In the genomic region with DNA sequence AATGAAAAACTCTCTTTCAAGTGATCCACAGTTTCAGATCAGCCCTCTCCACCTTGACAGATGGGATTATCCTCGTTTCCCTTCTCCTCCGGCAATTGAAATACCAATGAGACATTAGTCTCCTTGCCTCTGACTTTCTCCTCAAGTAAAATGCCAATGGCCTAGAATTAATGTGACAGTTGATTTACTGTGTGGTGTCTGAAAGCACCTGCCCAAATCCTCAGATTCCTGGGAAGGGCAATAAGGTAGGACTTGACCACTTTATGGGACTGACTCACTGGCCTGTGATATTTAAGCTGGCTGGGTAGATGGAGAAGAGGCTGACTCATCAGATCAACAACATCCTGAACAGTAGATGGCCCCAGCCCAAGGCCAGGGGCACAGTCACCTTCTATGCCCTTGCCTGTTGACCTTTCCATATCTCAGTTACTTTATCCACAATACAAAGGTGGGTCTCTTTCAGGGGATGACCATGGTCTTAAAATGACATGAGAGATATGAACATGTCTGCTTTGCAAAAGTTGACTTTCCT, we compare ENCODE assay signal across 26 mouse cellular contexts. TPM values are rescaled to one million over a fixed set of nuclear protein-coding genes. Genes with fewer than 3 reads are reported as not detected.
DNase-seq lines count a peak whose midpoint lies in the region; ATAC-seq and TF ChIP-seq lines count a peak whose summit lies in the region.
"Had no signal": no experiment of that assay in that cellular context is flagged by ENCODE, and none has a peak within 500 bp of the region (broad histone marks: within the 10 kb centered on the region; RNA-seq: fewer than 3 reads in every experiment).

No protein-coding gene starts in this region.

- WGBS in midbrain, embryonic 11.5 days, result 78% methylated on average over 2 of the region's 2 CpGs
- WGBS in midbrain, postnatal 0 days, result 51% methylated on average over 2 of the region's 2 CpGs
- WGBS in hindbrain, postnatal 0 days, result 72% methylated on average over 2 of the region's 2 CpGs

- H3K4me2 ChIP-seq in midbrain, embryonic 11.5 days, result no peak overlapping the region
- H3K4me2 ChIP-seq in midbrain, postnatal 0 days (ENCODE audit: low read depth, low read length, poor library complexity, severe bottlenecking), result no peak overlapping the region
- H3K4me2 ChIP-seq in myocyte (ENCODE audit: low read depth), result peak overlapping the region; percentile 47
- H3K4me2 ChIP-seq in hindbrain, postnatal 0 days (ENCODE audit: low read depth, low read length), result no peak overlapping the region
- H3K4me2 ChIP-seq: embryonic facial prominence, embryonic 12.5 days; forebrain, embryonic 12.5 days; forebrain, embryonic 15.5 days had no signal

- no peaks in the 10 kb centered on the region for H3K36me3 ChIP-seq in midbrain, embryonic 11.5 days (ENCODE audit: control insufficient read depth, insufficient read depth, low read length)
- H3K36me3 ChIP-seq in midbrain, postnatal 0 days (ENCODE audit: insufficient read depth, low read length), result no peaks in the 10 kb centered on the region
- H3K36me3 ChIP-seq in myocyte (ENCODE audit: control insufficient read depth, insufficient read depth), result no peaks in the 10 kb centered on the region
- H3K36me3 ChIP-seq in hindbrain, postnatal 0 days (ENCODE audit: insufficient read depth, low read length), result no peaks in the 10 kb centered on the region
- H3K36me3 ChIP-seq: embryonic facial prominence, embryonic 10.5 days; embryonic facial prominence, embryonic 12.5 days; forebrain, embryonic 12.5 days; forebrain, embryonic 15.5 days; G1E had no signal

- no peak overlapping the region for H3ac ChIP-seq in myocyte (ENCODE audit: control insufficient read depth, insufficient read length)

- ATAC-seq in midbrain, embryonic 11.5 days (ENCODE audit: low FRiP score), result no peak
- ATAC-seq in midbrain, postnatal 0 days (ENCODE audit: low FRiP score), result no peak
- no peak for ATAC-seq in hindbrain, postnatal 0 days
- ATAC-seq: activated CD4-positive, CD25-positive, alpha-beta regulatory T cell, adult 4 months; CD4-positive, CD25-positive, alpha-beta regulatory T cell, adult 4 months; forebrain, embryonic 15.5 days; forebrain, postnatal 0 days; Patski had no signal

- no peak for TF ChIP-seq POLR2A in myocyte (IDR thresholded peaks at IDR 0.05; ENCODE audit: insufficient read length, low read depth)

- DNase-seq in adrenal gland, adult (ENCODE audit: inconsistent age in 2 of 2, low spot score in 1 of 2), result peak; percentile 45 to 70
- DNase-seq in adrenal gland, postnatal 25 days, result no peak
- DNase-seq in adrenal gland, postnatal 14 days, result peak; percentile 42
- no peak for DNase-seq in adrenal gland, postnatal 4 days (ENCODE audit: low spot score in 2 of 2)
- peak; percentile 2 for DNase-seq in midbrain, embryonic 11.5 days (ENCODE audit: low spot score, missing footprints)
- no peak for DNase-seq in midbrain, postnatal 0 days (ENCODE audit: low spot score)
- DNase-seq in hindbrain, postnatal 0 days (ENCODE audit: low spot score), result no peak
- DNase-seq: adrenal gland, postnatal 10 days; cerebellum, adult 11-12 months; cerebellum, adult 2 months; cerebellum, adult 9-10 months; cerebellum, postnatal 10 days; cerebellum, postnatal 25 days; forebrain, postnatal 0 days had no signal

- H3K79me2 ChIP-seq in myocyte (ENCODE audit: control insufficient read depth, insufficient read depth), result no peaks in the 10 kb centered on the region

- H3K27ac ChIP-seq in midbrain, embryonic 11.5 days (ENCODE audit: low read depth, low read length), result no peak overlapping the region
- no peak overlapping the region for H3K27ac ChIP-seq in midbrain, postnatal 0 days (ENCODE audit: low read depth, low read length)
- no peak overlapping the region for H3K27ac ChIP-seq in hindbrain, postnatal 0 days
- H3K27ac ChIP-seq: embryonic facial prominence, embryonic 10.5 days; embryonic facial prominence, embryonic 12.5 days; forebrain, embryonic 12.5 days; forebrain, embryonic 15.5 days had no signal

- H3K4me1 ChIP-seq in midbrain, embryonic 11.5 days (ENCODE audit: control insufficient read depth, insufficient read depth, low read length), result no peaks in the 10 kb centered on the region
- H3K4me1 ChIP-seq in midbrain, postnatal 0 days (ENCODE audit: insufficient read depth, low read length), result 0 out of 2 replicates have a peak, but pooled peaks cover under 1% of the 10 kb centered on the region
- H3K4me1 ChIP-seq in hindbrain, postnatal 0 days (ENCODE audit: insufficient read depth, low read length), result no peaks in the 10 kb centered on the region
- H3K4me1 ChIP-seq: embryonic facial prominence, embryonic 12.5 days had no signal

- H3K4me3 ChIP-seq in midbrain, embryonic 11.5 days (ENCODE audit: low read depth, low read length), result no peak overlapping the region
- H3K4me3 ChIP-seq in midbrain, postnatal 0 days (ENCODE audit: low read depth, low read length), result no peak overlapping the region
- H3K4me3 ChIP-seq in myocyte, result no peak overlapping the region
- H3K4me3 ChIP-seq in hindbrain, postnatal 0 days (ENCODE audit: low read length), result no peak overlapping the region
- H3K4me3 ChIP-seq: embryonic facial prominence, embryonic 10.5 days; embryonic facial prominence, embryonic 12.5 days; forebrain, embryonic 12.5 days; forebrain, embryonic 15.5 days had no signal

- no peak overlapping the region for H3K9ac ChIP-seq in midbrain, embryonic 11.5 days (ENCODE audit: low read length)
- no peak overlapping the region for H3K9ac ChIP-seq in midbrain, postnatal 0 days (replicated peaks; ENCODE audit: low read length, poor library complexity, severe bottlenecking)
- H3K9ac ChIP-seq in hindbrain, postnatal 0 days (replicated peaks; ENCODE audit: low read length), result no peak overlapping the region
- H3K9ac ChIP-seq: embryonic facial prominence, embryonic 12.5 days; forebrain, embryonic 12.5 days; forebrain, embryonic 15.5 days; forebrain, postnatal 0 days had no signal

- H3K9me3 ChIP-seq in midbrain, embryonic 11.5 days (ENCODE audit: control insufficient read depth, low read length), result no peaks in the 10 kb centered on the region
- no peaks in the 10 kb centered on the region for H3K9me3 ChIP-seq in midbrain, postnatal 0 days (ENCODE audit: low read length)
- H3K9me3 ChIP-seq in hindbrain, postnatal 0 days (ENCODE audit: low read length), result no peaks in the 10 kb centered on the region
- H3K9me3 ChIP-seq: embryonic facial prominence, embryonic 10.5 days; embryonic facial prominence, embryonic 12.5 days; forebrain, embryonic 12.5 days; forebrain, embryonic 15.5 days; G1E had no signal

- H3K27me3 ChIP-seq in midbrain, embryonic 11.5 days (ENCODE audit: control insufficient read depth, insufficient read depth, low read length), result no peaks in the 10 kb centered on the region
- no peaks in the 10 kb centered on the region for H3K27me3 ChIP-seq in midbrain, postnatal 0 days (ENCODE audit: insufficient read depth, low read length)
- H3K27me3 ChIP-seq in myocyte (ENCODE audit: control insufficient read depth, insufficient read depth, insufficient read length), result no peaks in the 10 kb centered on the region
- H3K27me3 ChIP-seq in hindbrain, postnatal 0 days (ENCODE audit: insufficient read depth, low read length), result no peaks in the 10 kb centered on the region
- H3K27me3 ChIP-seq: forebrain, embryonic 12.5 days; forebrain, embryonic 15.5 days; Patski had no signal

- TF ChIP-seq CTCF in midbrain, postnatal 0 days (IDR thresholded peaks at IDR 0.05), result no peak
- no peak for TF ChIP-seq CTCF in hindbrain, postnatal 0 days (IDR thresholded peaks at IDR 0.05; ENCODE audit: low read depth)

RNA-seq across cellular contexts. Expression of gene Lamtor5, which starts 11.8 kb away (rescaled TPM):
- total RNA-seq in adrenal gland, postnatal 25 days (2021), result 74.6 and 91.9 TPM in 2 replicates
- 73.8 and 81.7 TPM in 2 replicates for total RNA-seq in adrenal gland, postnatal 14 days (2021)
- total RNA-seq in adrenal gland, postnatal 4 days (2021), result 10 to 100 TPM; 67.1 to 72.7 TPM
- 195 and 198 TPM in 2 replicates for polyA plus RNA-seq in midbrain, embryonic 11.5 days (2014; fragmentation: Nextera tagmentation; extraction: Ambion mirVana)
- total RNA-seq in midbrain, postnatal 0 days (2014; rRNA removed), result 66.7 and 69.9 TPM in 2 replicates
- polyA plus RNA-seq in midbrain, postnatal 0 days (2015; fragmentation: Nextera tagmentation; extraction: Ambion mirVana), result 153 and 173 TPM in 2 replicates
- 156 TPM for polyA plus RNA-seq in myocyte (2012; fragmentation: generic; extraction: Trizol)
- total RNA-seq in hindbrain, postnatal 0 days (2014; rRNA removed), result 63.7 and 93.7 TPM in 2 replicates
- 162 and 167 TPM in 2 replicates for polyA plus RNA-seq in hindbrain, postnatal 0 days (2015; fragmentation: Nextera tagmentation; extraction: Ambion mirVana)

RNA-seq across cellular contexts. Expression of gene Slc16a4, which starts 24.1 kb away (rescaled TPM):
- total RNA-seq in adrenal gland, postnatal 25 days (2021), result 0.36 and 0.52 TPM in 2 replicates
- total RNA-seq in adrenal gland, postnatal 14 days (2021), result 0.44 and 0.49 TPM in 2 replicates
- 1 to 10 TPM in 1 of 2 experiments, under 1 TPM in 1; 0.87 to 2.7 TPM for total RNA-seq in adrenal gland, postnatal 4 days (2021)
- 1.8 and 2.2 TPM in 2 replicates for polyA plus RNA-seq in midbrain, embryonic 11.5 days (2014; fragmentation: Nextera tagmentation; extraction: Ambion mirVana)
- total RNA-seq in midbrain, postnatal 0 days (2014; rRNA removed), result 1.4 and 1.5 TPM in 2 replicates
- polyA plus RNA-seq in midbrain, postnatal 0 days (2015; fragmentation: Nextera tagmentation; extraction: Ambion mirVana), result 2.0 and 2.4 TPM in 2 replicates
- 0.14 TPM for polyA plus RNA-seq in myocyte (2012; fragmentation: generic; extraction: Trizol)
- total RNA-seq in hindbrain, postnatal 0 days (2014; rRNA removed), result 2.4 and 2.9 TPM in 2 replicates
- 2.3 and 2.8 TPM in 2 replicates for polyA plus RNA-seq in hindbrain, postnatal 0 days (2015; fragmentation: Nextera tagmentation; extraction: Ambion mirVana)
- polyA plus RNA-seq: G1E had no signal

RNA-seq across cellular contexts. Expression of gene Prok1, which starts 27.4 kb away (rescaled TPM):
- total RNA-seq in adrenal gland, postnatal 25 days (2021), result 0.38 and 0.49 TPM in 2 replicates
- total RNA-seq in adrenal gland, postnatal 14 days (2021), result 0.26 and 1.3 TPM in 2 replicates
- 10 to 100 TPM in 1 of 2 experiments, under 1 TPM in 1; 0.25 to 10.2 TPM for total RNA-seq in adrenal gland, postnatal 4 days (2021)
- 0.07 TPM in 1 of 2 replicates, not detected in the other for polyA plus RNA-seq in midbrain, embryonic 11.5 days (2014; fragmentation: Nextera tagmentation; extraction: Ambion mirVana)
- total RNA-seq in midbrain, postnatal 0 days (2014; rRNA removed), result 0.14 and 0.33 TPM in 2 replicates
- 0.09 and 0.16 TPM in 2 replicates for polyA plus RNA-seq in midbrain, postnatal 0 days (2015; fragmentation: Nextera tagmentation; extraction: Ambion mirVana)
- polyA plus RNA-seq in myocyte (2012; fragmentation: generic; extraction: Trizol), result 0.05 TPM
- 0.18 and 0.26 TPM in 2 replicates for total RNA-seq in hindbrain, postnatal 0 days (2014; rRNA removed)
- 0.19 TPM in 1 of 2 replicates, not detected in the other for polyA plus RNA-seq in hindbrain, postnatal 0 days (2015; fragmentation: Nextera tagmentation; extraction: Ambion mirVana)
- total RNA-seq: CH12.LX; forebrain, postnatal 0 days had no signal
- polyA plus RNA-seq: CD4-positive, CD25-positive, alpha-beta regulatory T cell, adult 4 months; embryonic facial prominence, embryonic 10.5 days; embryonic facial prominence, embryonic 12.5 days; embryonic facial prominence, embryonic 14.5 days; forebrain, embryonic 12.5 days; forebrain, embryonic 15.5 days; Patski had no signal

RNA-seq across cellular contexts. Expression of gene A630076J17Rik, which starts 36.5 kb away (rescaled TPM):
- not detected in 2 replicates for total RNA-seq in adrenal gland, postnatal 25 days (2021)
- not detected in 2 replicates for total RNA-seq in adrenal gland, postnatal 14 days (2021)
- total RNA-seq in adrenal gland, postnatal 4 days (2021), result not detected
- polyA plus RNA-seq in midbrain, embryonic 11.5 days (2014; fragmentation: Nextera tagmentation; extraction: Ambion mirVana), result not detected in 2 replicates
- total RNA-seq in midbrain, postnatal 0 days (2014; rRNA removed), result not detected in 2 replicates
- 0.20 TPM in 1 of 2 replicates, not detected in the other for polyA plus RNA-seq in midbrain, postnatal 0 days (2015; fragmentation: Nextera tagmentation; extraction: Ambion mirVana)
- not detected for polyA plus RNA-seq in myocyte (2012; fragmentation: generic; extraction: Trizol)
- not detected in 2 replicates for total RNA-seq in hindbrain, postnatal 0 days (2014; rRNA removed)
- not detected in 2 replicates for polyA plus RNA-seq in hindbrain, postnatal 0 days (2015; fragmentation: Nextera tagmentation; extraction: Ambion mirVana)
- total RNA-seq: CH12.LX; forebrain, postnatal 0 days; G1E had no signal
- polyA plus RNA-seq: activated CD4-positive, CD25-positive, alpha-beta regulatory T cell, adult 4 months; CD4-positive, CD25-positive, alpha-beta regulatory T cell, adult 4 months; cerebellum, adult 2 months; cortical plate, adult 2 months; embryonic facial prominence, embryonic 10.5 days; embryonic facial prominence, embryonic 12.5 days; embryonic facial prominence, embryonic 14.5 days; forebrain, embryonic 12.5 days; forebrain, embryonic 15.5 days; forebrain, postnatal 0 days; G1E; Patski had no signal

RNA-seq across cellular contexts. Expression of gene Cym, which starts 45.3 kb away (rescaled TPM):
- total RNA-seq in adrenal gland, postnatal 25 days (2021), result 0.43 TPM in 1 of 2 replicates, not detected in the other
- not detected in 2 replicates for total RNA-seq in adrenal gland, postnatal 14 days (2021)
- 1 to 10 TPM in 1 of 2 experiments, under 1 TPM in 1; 0.31 to 2.1 TPM for total RNA-seq in adrenal gland, postnatal 4 days (2021)
- not detected in 2 replicates for polyA plus RNA-seq in midbrain, embryonic 11.5 days (2014; fragmentation: Nextera tagmentation; extraction: Ambion mirVana)
- total RNA-seq in midbrain, postnatal 0 days (2014; rRNA removed), result 0.19 TPM in 1 of 2 replicates, not detected in the other
- 0.16 TPM in 1 of 2 replicates, not detected in the other for polyA plus RNA-seq in midbrain, postnatal 0 days (2015; fragmentation: Nextera tagmentation; extraction: Ambion mirVana)
- polyA plus RNA-seq in myocyte (2012; fragmentation: generic; extraction: Trizol), result 0.05 TPM
- total RNA-seq in hindbrain, postnatal 0 days (2014; rRNA removed), result 0.63 TPM in 1 of 2 replicates, not detected in the other
- not detected in 2 replicates for polyA plus RNA-seq in hindbrain, postnatal 0 days (2015; fragmentation: Nextera tagmentation; extraction: Ambion mirVana)
- total RNA-seq: CH12.LX; forebrain, postnatal 0 days; G1E had no signal
- polyA plus RNA-seq: cerebellum, adult 2 months; embryonic facial prominence, embryonic 14.5 days; forebrain, embryonic 12.5 days; forebrain, postnatal 0 days; G1E; Patski had no signal

Comparison
In these comparisons a context has a peak if more than half of its experiments do, and no peak if none do; other contexts are left out.
1. DNase-seq: peak in adrenal gland, adult (2 of 2), adrenal gland, postnatal 14 days (single experiment) and midbrain, embryonic 11.5 days (single experiment); none in adrenal gland, postnatal 25 days (single experiment), adrenal gland, postnatal 4 days (0 of 2), midbrain, postnatal 0 days (single experiment) and hindbrain, postnatal 0 days (single experiment).